Mouse (Mus musculus) CH12.LX (cell line): ENCODE measurements around the gene Scand1. TPM values are rescaled to one million over a fixed set of nuclear protein-coding genes. Genes with fewer than 3 reads are reported as not detected.
A peak's percentile ranks its signal among the peaks of the same experiment; 100 is the strongest.

ENCODE experiments used
- DNase-seq: peaks from one replicate; pipeline ENCODE4 v3.0.0-alpha.2; 2013; ENCODE audit errors: extremely low read depth
- H3K27ac ChIP-seq: 2 replicates; pipeline ENCODE4 v1.5.1; 2012; ENCODE audit warnings: low read depth, mild to moderate bottlenecking, control low read depth, moderate library complexity; ENCODE audit not compliant: insufficient read depth
- H3K27me3 ChIP-seq: replicated peaks from 2 replicates; pipeline ENCODE3; 2012; ENCODE audit warnings: inconsistent platforms
- H3K36me3 ChIP-seq, 2 experiments: replicated peaks in 1 of 2; 2 replicates each; pipeline versions ENCODE3 to v1.6.1; 2012; ENCODE audit warnings: inconsistent platforms in 1 of 2, low read length in 1 of 2, mild to moderate bottlenecking in 1 of 2, mixed read lengths in 1 of 2, moderate library complexity in 1 of 2; ENCODE audit not compliant: control insufficient read depth in 1 of 2, insufficient read depth in 1 of 2
- H3K4me1 ChIP-seq, 2 experiments: 2 replicates each; pipeline ENCODE4 v1.6.1; 2012; ENCODE audit warnings: inconsistent platforms in 1 of 2, moderate library complexity in 1 of 2; ENCODE audit not compliant: insufficient read depth in 2 of 2, control insufficient read depth in 1 of 2
- H3K4me2 ChIP-seq: 2 replicates; pipeline ENCODE4 v1.6.1; 2012; ENCODE audit warnings: low read depth, mild to moderate bottlenecking, control low read depth; ENCODE audit not compliant: poor library complexity, insufficient read depth, severe bottlenecking
- H3K4me3 ChIP-seq, 3 experiments: fragments of 150-350 bp in 1 of 3; sonication (generic) in 1 of 3; replicated peaks in 1 of 3; 2 replicates each; pipeline versions ENCODE3 to v1.5.1; 2011 to 2012; ENCODE audit warnings: low read depth in 2 of 3, low read length in 2 of 3, mild to moderate bottlenecking in 2 of 3, moderate library complexity in 2 of 3, control low read depth in 1 of 3, improper control_type of control experiment in 1 of 3, inconsistent platforms in 1 of 3, mixed read lengths in 1 of 3; ENCODE audit not compliant: poor library complexity in 1 of 3
- H3K79me2 ChIP-seq: replicated peaks from 2 replicates; pipeline ENCODE4 v1.6.1; 2012; ENCODE audit warnings: mild to moderate bottlenecking, moderate library complexity; ENCODE audit not compliant: control insufficient read depth, poor library complexity, insufficient read depth, severe bottlenecking; ENCODE audit errors: extremely low read depth
- H3K9ac ChIP-seq: 2 replicates; pipeline ENCODE4 v1.6.1; 2012; ENCODE audit warnings: low read depth, mild to moderate bottlenecking, control low read depth, moderate library complexity; ENCODE audit not compliant: insufficient read depth
- H3K9me3 ChIP-seq: replicated peaks from 2 replicates; pipeline ENCODE3; 2012; ENCODE audit warnings: low read length, inconsistent platforms, mixed read lengths
- BHLHE40 ChIP-seq: IDR thresholded peaks from 2 replicates; pipeline ENCODE4 v1.6.1; 2011; ENCODE audit warnings: mild to moderate bottlenecking, low read depth, low read length, improper control_type of control experiment
- CHD1 ChIP-seq: IDR thresholded peaks from 2 replicates; pipeline ENCODE4 v1.6.1; 2012; ENCODE audit warnings: low read depth, low read length, improper control_type of control experiment, inconsistent platforms
- EP300 ChIP-seq: IDR thresholded peaks from 2 replicates; pipeline ENCODE4 v1.6.1; 2011; ENCODE audit warnings: low read length, improper control_type of control experiment
- ETS1 ChIP-seq: conservative IDR thresholded peaks from 2 replicates; pipeline ENCODE4 v1.6.1; 2012; ENCODE audit warnings: low read depth, mild to moderate bottlenecking, inconsistent platforms, low read length, improper control_type of control experiment, moderate library complexity
- HCFC1 ChIP-seq: IDR thresholded peaks from 2 replicates; pipeline ENCODE4 v1.6.1; 2012; ENCODE audit warnings: low read depth, mild to moderate bottlenecking, inconsistent platforms, low read length, improper control_type of control experiment
- IRF4 ChIP-seq: IDR thresholded peaks from 2 replicates; pipeline ENCODE4 v1.6.1; 2014; ENCODE audit warnings: low read depth, mild to moderate bottlenecking, inconsistent platforms, low read length, improper control_type of control experiment
- JUN ChIP-seq: IDR thresholded peaks from 2 replicates; pipeline ENCODE4 v1.6.1; 2011; ENCODE audit warnings: low read depth, mild to moderate bottlenecking, low read length, improper control_type of control experiment, moderate library complexity; ENCODE audit not compliant: insufficient read depth
- JUND ChIP-seq: conservative IDR thresholded peaks from 2 replicates; pipeline ENCODE4 v1.6.1; 2011; ENCODE audit warnings: low read depth, low read length, improper control_type of control experiment
- MAFK ChIP-seq: IDR thresholded peaks from 2 replicates; pipeline ENCODE4 v1.6.1; 2011; ENCODE audit warnings: low read length, improper control_type of control experiment; ENCODE audit not compliant: insufficient replicate concordance
- MAX ChIP-seq: IDR thresholded peaks from 2 replicates; pipeline ENCODE4 v1.6.1; 2011; ENCODE audit warnings: low read length, improper control_type of control experiment
- MXI1 ChIP-seq: IDR thresholded peaks from 2 replicates; pipeline ENCODE4 v1.6.1; 2011; ENCODE audit warnings: mild to moderate bottlenecking, low read depth, low read length, improper control_type of control experiment
- NELFE ChIP-seq: IDR thresholded peaks from 2 replicates; pipeline ENCODE4 v1.6.1; 2011; ENCODE audit warnings: low read depth, low read length, improper control_type of control experiment
- NRF1 ChIP-seq: IDR thresholded peaks from 2 replicates; pipeline ENCODE4 v1.6.1; 2014; ENCODE audit warnings: low read depth, mild to moderate bottlenecking, inconsistent platforms, low read length, improper control_type of control experiment, moderate library complexity
- PAX5 ChIP-seq: IDR thresholded peaks from 2 replicates; pipeline ENCODE4 v1.6.1; 2012; ENCODE audit warnings: low read length, inconsistent platforms, mixed read lengths
- POLR2AphosphoS2 ChIP-seq: IDR thresholded peaks from 2 replicates; pipeline ENCODE4 v1.6.1; 2011; ENCODE audit warnings: low read depth, low read length, improper control_type of control experiment
- RAD21 ChIP-seq: IDR thresholded peaks from 2 replicates; pipeline ENCODE4 v1.6.1; 2011; ENCODE audit warnings: low read depth, mild to moderate bottlenecking, low read length, improper control_type of control experiment, moderate library complexity
- SIN3A ChIP-seq: IDR thresholded peaks from 2 replicates; pipeline ENCODE4 v1.6.1; 2012; ENCODE audit warnings: low read length, improper control_type of control experiment, inconsistent platforms
- SMC3 ChIP-seq: IDR thresholded peaks from 2 replicates; pipeline ENCODE4 v1.6.1; 2011; ENCODE audit warnings: low read depth, low read length, improper control_type of control experiment
- TBP ChIP-seq: conservative IDR thresholded peaks from 2 replicates; pipeline ENCODE4 v1.6.1; 2011; ENCODE audit warnings: low read depth, low read length, improper control_type of control experiment
- TCF12 ChIP-seq: IDR thresholded peaks from 2 replicates; pipeline ENCODE4 v1.6.1; 2014; ENCODE audit warnings: low read depth, mild to moderate bottlenecking, inconsistent platforms, low read length, improper control_type of control experiment
- UBTF ChIP-seq: IDR thresholded peaks from 2 replicates; pipeline ENCODE4 v1.6.1; 2012; ENCODE audit warnings: low read depth, mild to moderate bottlenecking, inconsistent platforms, low read length, improper control_type of control experiment, moderate library complexity
- USF1 ChIP-seq: IDR thresholded peaks from 2 replicates; pipeline ENCODE4 v1.6.1; 2014; ENCODE audit warnings: low read depth, mild to moderate bottlenecking, inconsistent platforms, low read length, improper control_type of control experiment
- USF2 ChIP-seq: conservative IDR thresholded peaks from 2 replicates; pipeline ENCODE4 v1.6.1; 2011; ENCODE audit warnings: low read depth, low read length, improper control_type of control experiment
- ZC3H11A ChIP-seq: IDR thresholded peaks from 2 replicates; pipeline ENCODE4 v1.6.1; 2012; ENCODE audit warnings: low read depth, mild to moderate bottlenecking, inconsistent platforms, low read length, improper control_type of control experiment
- ZKSCAN1 ChIP-seq: IDR thresholded peaks from 2 replicates; pipeline ENCODE4 v1.6.1; 2012; ENCODE audit warnings: low read depth, inconsistent platforms, low read length, improper control_type of control experiment, borderline replicate concordance
- ZMIZ1 ChIP-seq: IDR thresholded peaks from 2 replicates; pipeline ENCODE4 v1.6.1; 2012; ENCODE audit warnings: low read depth, mild to moderate bottlenecking, inconsistent platforms, low read length, improper control_type of control experiment
- ZNF384 ChIP-seq: IDR thresholded peaks from 2 replicates; pipeline ENCODE4 v1.6.1; 2012; ENCODE audit warnings: low read depth, low read length, improper control_type of control experiment, inconsistent platforms
- dilution Hi-C: fragments of 300-500 bp; cut with MboI; formaldehyde crosslinking; loops from 2 replicates; pipeline ENCODE4 v1.14.3; 2020; ENCODE audit warnings: low sequenced_read_pairs; ENCODE audit not compliant: extremely low pct_unique_long_range_greater_than_20kb, extremely low pct_ligation_motif_present
- in situ Hi-C: fragments of 300-500 bp; cut with MboI; formaldehyde crosslinking; loops from 3 replicates; pipeline ENCODE4 v1.14.3; 2019; ENCODE audit warnings: low sequenced_read_pairs, low pct_ligation_motif_present, low pct_unique_long_range_greater_than_20kb, mixed read lengths
- polyA plus RNA-seq: library from polyadenylated mRNA; unstranded; fragments of >175 nt; gene quantifications from 2 replicates; pipeline ENCODE4 v1.2.1, GENCODE M21; 2012; ENCODE audit warnings: low read depth; ENCODE audit not compliant: insufficient read length
- total RNA-seq, 2 experiments: library from RNA; depleted of rRNA; stranded (reverse); fragments of 300-350 nt in 1 of 2; fragments of >200 nt in 1 of 2; gene quantifications; 2 replicates each; pipeline ENCODE4 v1.2.3; 2012 to 2014

Scand1 gene
- total and polyA plus RNA-seq, 3 experiments: 48.5 to 86.6 (median 72.6) TPM

DNA sequence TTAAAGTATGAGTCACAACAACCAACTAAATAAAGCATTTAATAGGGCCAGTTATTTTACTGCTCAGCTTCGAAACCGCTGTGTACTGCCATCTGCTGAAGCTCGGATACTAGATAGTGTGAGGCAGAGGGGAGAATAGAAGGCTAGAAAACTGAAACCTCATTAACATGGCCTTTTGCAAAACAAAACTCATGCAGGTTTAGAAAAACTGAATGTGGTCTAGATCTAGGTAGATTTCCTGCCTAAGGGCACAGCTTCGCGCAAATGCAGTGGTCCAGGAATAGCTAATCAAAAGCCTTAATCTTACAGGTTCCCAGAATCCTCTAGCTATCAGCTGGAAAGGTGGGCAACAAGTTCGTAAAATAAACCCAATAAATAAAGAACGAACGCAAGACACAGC, 1.1 kb downstream of the Scand1 start (continued):
- TF ChIP-seq ZNF384 (no peak), BHLHE40 (no peak), NELFE (no peak), POLR2AphosphoS2 (no peak; the same call in 1 of the 2 replicates), HCFC1 (0 out of 2 replicates have a peak, but pooled peaks have one; percentile 3), TBP (peak; percentile 77), SIN3A (no peak; the same call in 1 of the 2 replicates), JUND (0 out of 2 replicates have a peak, but pooled peaks have one; percentile 8), MAFK (no peak), ZC3H11A (no peak)

DNA sequence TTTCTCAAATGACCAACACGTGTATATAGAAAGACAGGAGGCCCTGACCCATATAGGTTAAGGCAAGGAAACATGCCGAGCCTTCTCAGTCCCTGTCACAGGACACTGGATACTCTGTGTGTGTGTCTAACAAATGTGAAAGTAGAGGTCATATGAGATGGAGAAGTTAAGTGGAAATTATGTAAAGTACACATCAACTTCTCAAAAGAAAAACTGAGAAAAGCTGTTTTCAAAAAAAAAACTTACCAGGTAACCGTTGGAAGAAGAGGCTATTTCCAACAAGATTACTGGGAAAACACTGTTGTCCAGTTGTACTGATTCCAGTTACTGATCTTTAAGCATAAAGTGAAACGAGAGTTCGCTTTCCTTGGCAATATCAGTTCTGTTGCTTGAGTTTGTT, 1.6 kb downstream of the Scand1 start:
- Histone ChIP-seq H3K4me2 (peak overlapping the region; percentile 69), H3K27ac (peak overlapping the region; percentile 96), H3K36me3 (peaks cover 6 to 37% of the 10 kb centered on the region in 2 experiments), H3K9me3 (peaks cover 6% of the 10 kb centered on the region), H3K4me1 (peaks cover 3 to 27% of the 10 kb centered on the region in 2 experiments; a peak in 3 of 4 replicates), H3K9ac (no peak overlapping the region)
- in situ Hi-C loops: no loop called here
- no peak for DNase-seq
- dilution Hi-C loops: no loop called here
- TF ChIP-seq RAD21: no peak
- 0 out of 2 replicates have a peak, but pooled peaks have one; percentile 19 for TF ChIP-seq MXI1
- TF ChIP-seq HCFC1: 0 out of 2 replicates have a peak, but pooled peaks have one; percentile 6
- peak; percentile 46; the same call in 1 of the 2 replicates for TF ChIP-seq BHLHE40
- peak; percentile 80 for TF ChIP-seq ZNF384
- TF ChIP-seq TBP: no peak
- 0 out of 2 replicates have a peak, but pooled peaks have one; percentile 21 for TF ChIP-seq SIN3A
- TF ChIP-seq MAFK: no peak; the same call in 1 of the 2 replicates
- TF ChIP-seq IRF4: peak; percentile 27; the same call in 1 of the 2 replicates
- TF ChIP-seq MAX: peak; percentile 32; the same call in 1 of the 2 replicates
- peak; percentile 26; the same call in 1 of the 2 replicates for TF ChIP-seq EP300
- TF ChIP-seq ETS1: 0 out of 2 replicates have a peak, but pooled peaks have one; percentile 14
- TF ChIP-seq, all 38 proteins: peak for 9
- Histone ChIP-seq H3K79me2 (peaks cover 3% of the 10 kb centered on the region), H3K4me3 (peak overlapping the region in 2 of 3 experiments; percentile 76 to 86), H3K27me3 (no peaks in the 10 kb centered on the region)

DNA sequence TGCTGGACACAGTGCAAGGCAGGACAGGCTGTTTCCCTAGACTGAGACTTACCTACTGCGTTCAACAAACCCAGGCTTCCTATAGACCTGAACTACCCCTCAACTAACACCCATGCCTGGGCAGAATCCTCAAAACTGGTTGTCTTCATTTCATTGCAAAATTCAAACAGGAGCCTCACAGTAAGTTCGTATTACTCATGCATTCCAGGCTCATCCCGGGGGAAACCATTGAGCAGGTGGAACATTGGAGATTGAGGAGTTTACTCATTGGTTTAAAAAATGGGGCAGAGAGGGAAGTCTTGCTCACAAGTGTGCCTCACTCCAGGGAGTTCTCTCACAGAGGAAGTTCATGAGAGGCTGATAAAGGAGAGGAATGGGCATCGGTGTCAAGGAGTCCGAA, 2.0 kb downstream of the Scand1 start:
- peaks cover 3% of the 10 kb centered on the region for H3K79me2 ChIP-seq
- H3K4me3 ChIP-seq: no peak overlapping the region
- H3K9ac ChIP-seq: no peak overlapping the region
- no peak for DNase-seq
- H3K36me3 ChIP-seq: peaks cover 6 to 38% of the 10 kb centered on the region in 2 experiments
- dilution Hi-C loops: no loop called here
- H3K4me2 ChIP-seq: peak overlapping the region; percentile 44; the same call in 1 of the 2 replicates
- in situ Hi-C loops: no loop called here
- peak overlapping the region; percentile 43; the same call in 1 of the 2 replicates for H3K27ac ChIP-seq
- no peaks in the 10 kb centered on the region for H3K27me3 ChIP-seq
- H3K4me1 ChIP-seq: peaks cover 3 to 27% of the 10 kb centered on the region in 2 experiments; a peak in 2 of 4 replicates
- H3K9me3 ChIP-seq: peaks cover 6% of the 10 kb centered on the region
- TF ChIP-seq UBTF (no peak), ZNF384 (no peak), CHD1 (no peak), JUN (no peak), MAFK (no peak), IRF4 (no peak), ZMIZ1 (no peak), TCF12 (no peak), SMC3 (no peak), SIN3A (no peak), ETS1 (no peak), USF1 (no peak), PAX5 (no peak), USF2 (no peak), ZKSCAN1 (no peak), JUND (no peak), NRF1 (no peak), MAX (no peak)
